Mouse (Mus musculus) natural killer cell, adult 2 months (primary cell): ENCODE measurements at regions not wholly inside any gene's neighbourhood (a gene's known extent, or its start where the extent isn't known, plus 50 kb on each side); places are given as distances from the start of the nearest gene placed in this dataset.
A peak's percentile ranks its signal among the peaks of the same experiment; 100 is the strongest.

ENCODE experiments used
- DNase-seq, 2 experiments: peaks; one replicate each; pipeline ENCODE4 v3.0.0; 2022; ENCODE audit warnings: low spot score in 2 of 2

GRCm38 (mm10) chr1:88623040-88623439 is 79.0 kb downstream of the Arl4c start:
- DNase-seq: no peak

DNA sequence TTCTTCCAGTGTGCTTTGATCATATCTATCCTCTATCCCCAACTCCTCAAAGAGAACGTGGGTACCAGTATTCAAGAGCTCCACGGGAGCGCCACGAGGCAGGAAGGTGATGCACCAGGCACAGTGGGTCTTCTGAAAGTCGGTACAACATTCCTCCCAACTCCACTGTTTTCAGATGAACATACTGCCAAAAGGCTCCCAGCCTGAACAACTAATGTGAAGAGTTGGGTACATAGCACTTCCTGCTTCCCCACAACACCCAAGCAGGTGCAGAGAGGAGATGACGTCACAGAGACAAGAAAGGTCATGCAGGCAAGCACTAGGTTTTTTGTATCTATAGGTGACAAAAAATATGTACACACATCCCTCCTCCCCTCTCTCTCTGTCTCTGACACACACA is 79.7 kb downstream of the Arl4c start:
- peak in 1 of 2 experiments; percentile 29 for DNase-seq

DNA sequence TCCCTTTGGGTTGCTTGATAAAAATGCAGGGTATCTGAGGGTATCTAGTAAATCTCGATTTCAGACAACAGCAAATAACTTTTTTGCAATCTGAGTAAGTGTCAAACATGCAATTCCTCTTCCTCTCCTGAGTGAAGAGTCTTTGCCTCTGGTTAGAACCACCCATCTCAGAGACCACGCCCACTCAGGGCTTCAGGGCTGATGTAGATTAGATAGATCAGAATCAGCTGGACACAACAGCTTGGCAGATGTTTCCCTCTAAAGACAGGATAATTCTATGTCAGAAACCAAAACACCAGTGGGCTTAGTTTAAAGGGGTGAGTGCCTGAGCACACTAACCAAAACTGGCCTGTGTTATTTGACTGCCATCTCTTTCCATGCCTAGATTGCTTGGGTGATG is 80.8 kb downstream of the Arl4c start:
- no peak for DNase-seq

DNA sequence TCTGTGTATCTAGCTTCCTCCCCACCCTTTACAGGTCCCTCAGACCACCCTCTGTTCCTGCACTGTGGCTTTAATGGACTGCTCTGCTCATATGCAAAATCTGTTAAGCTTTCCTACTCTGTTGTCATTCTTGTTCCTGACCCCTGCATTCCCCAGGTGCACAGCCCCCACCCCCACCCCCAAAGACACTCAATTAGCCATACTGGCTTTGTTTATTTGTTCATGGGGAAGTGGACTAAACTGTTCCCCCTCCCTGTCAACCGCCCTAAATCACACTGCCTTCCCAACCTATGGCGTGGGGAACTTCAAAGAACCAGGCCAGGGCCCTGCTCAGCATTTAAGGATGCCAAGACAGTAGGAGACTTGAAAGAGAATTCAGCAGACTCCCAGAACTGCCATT is 89.0 kb downstream of the Arl4c start:
- no peak for DNase-seq

DNA sequence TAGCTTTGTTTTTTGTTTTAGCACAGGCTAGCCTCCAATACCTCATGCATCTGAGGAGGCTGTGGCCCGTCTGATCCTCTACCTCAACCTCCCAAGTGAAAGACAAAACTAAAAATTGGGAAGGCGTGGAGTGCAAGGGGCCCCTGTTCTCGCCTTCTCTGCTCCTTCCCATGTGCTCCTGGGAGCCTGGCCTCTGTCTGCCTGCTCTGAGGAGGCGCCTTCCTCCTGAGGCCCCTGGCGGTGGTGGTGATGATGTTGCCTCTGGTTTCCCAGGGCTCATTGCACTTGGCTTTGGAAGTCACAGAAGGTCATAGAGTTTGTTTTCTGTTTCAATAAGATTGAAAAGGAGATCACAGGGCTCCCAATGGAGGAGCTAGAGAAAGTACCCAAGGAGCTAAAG is 90.8 kb downstream of the Arl4c start:
- DNase-seq: no peak

- DNase-seq: no peak
These were observed 91.2 kb downstream of the Arl4c start for GRCm38 (mm10) chr1:88610810-88611209.

DNA sequence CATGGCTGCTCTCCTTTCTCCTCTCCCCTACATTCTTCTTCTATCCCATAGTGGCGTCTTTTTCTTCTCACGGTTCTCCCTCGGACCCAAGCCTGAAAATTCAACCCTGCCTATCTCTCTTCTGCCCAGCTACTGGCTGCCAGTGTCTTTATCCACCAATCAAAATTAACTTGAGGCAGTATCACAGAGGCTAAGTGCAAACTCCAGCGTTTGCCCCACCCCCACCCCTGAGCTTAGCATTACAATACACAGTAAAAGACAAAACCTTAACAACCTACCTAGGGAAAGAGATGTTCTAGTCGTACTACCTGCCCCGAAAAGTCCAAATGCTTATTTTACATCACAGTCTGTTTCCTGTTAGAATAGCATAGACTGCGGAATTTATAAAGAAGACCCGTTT is 93.2 kb downstream of the Arl4c start:
- DNase-seq: no peak

DNA sequence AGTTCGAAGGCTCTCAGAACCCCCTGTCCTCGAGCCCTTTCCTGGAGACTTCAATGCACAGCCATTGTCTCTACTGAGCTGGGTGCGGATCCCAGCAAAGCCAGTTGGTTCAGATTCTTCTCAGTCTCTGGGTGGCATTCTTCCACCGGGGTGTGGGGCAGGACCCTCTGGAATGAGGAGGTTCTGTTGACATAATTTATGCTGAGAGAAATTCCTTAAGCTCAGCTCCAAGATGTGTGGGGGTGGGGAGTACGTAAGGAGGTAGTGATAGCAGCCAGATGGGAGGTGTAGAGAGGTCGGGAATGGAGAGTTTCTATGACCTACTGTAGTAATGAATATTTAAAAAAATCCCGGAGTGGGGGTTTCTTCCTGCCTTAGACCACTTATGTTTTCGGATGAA is 93.8 kb downstream of the Arl4c start:
- no peak for DNase-seq

DNA sequence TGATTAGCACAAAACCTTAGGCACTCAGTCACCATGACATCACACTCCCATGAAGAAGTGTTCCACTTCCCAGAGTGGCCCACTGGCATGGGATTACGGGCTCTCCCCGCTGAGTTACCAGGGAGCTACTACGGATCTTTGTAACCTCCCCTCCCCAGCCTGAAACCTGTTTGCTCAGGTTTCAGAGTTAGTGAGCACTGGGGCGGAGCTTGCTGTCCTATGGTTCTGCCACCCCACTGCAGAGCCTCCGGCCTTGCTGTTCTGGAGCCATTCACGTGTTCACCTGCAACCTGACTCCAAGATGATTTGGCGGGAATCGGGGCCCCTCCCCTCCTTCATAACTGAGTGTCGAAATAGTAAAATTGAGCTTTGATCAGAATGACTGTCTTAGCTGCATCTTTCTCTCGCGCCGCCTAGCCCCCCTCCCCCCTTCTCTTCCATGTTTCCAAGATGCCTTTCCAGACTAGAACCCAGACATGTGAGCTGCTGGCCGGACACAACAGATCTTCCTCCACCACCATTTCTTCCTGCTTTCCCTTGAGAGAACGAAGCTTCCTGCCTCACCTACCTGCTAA is 95.8 kb upstream of the Glrp1 start:
- DNase-seq: no peak

DNA sequence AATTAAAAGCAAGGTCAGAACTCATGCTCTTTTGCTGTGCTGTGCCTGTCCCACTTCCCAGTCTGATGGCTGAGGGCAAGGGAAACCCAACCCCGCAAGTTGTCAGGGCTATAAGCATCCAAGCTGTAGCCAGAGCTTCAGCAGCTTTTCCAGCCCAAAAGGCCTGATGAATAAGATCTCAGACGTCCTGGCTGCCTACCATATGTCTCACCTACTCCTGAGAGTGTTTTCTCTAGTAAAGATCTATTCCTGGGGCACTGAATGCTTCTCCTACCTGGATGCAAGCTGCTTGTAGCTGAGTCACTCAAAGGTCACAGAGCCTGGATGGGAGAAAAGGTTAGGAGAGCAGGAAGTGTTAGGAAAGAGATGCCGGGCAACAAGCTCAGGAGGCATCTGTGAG is 92.4 kb upstream of the Glrp1 start:
- no peak for DNase-seq

- DNase-seq: no peak
These were observed 91.9 kb upstream of the Glrp1 start for GRCm38 (mm10) chr1:88601801-88602200.

DNA sequence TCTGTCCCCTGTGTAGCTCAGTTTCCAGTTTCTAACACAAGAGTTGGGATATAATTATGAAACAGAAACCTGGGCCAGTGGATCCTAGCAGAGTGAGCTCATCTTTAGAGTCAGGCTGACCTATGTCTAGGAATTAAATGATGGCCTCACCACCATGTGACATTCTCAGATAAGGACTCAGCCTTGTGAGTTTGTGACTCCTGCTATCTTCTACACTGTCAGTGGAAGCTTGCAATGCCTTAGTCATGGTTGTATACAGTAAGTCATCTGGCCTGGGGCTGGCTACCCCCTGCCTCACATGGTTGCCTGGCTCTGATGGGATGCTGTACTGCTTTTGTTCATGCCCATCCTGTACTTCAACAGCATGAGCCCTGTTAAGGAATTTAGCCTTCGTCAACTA is 90.3 kb upstream of the Glrp1 start:
- DNase-seq: no peak

- no peak for DNase-seq
These were observed 84.8 kb upstream of the Glrp1 start for GRCm38 (mm10) chr1:88594484-88595254.

- DNase-seq: no peak
These were observed 82.2 kb upstream of the Glrp1 start for GRCm38 (mm10) chr1:88592036-88592435.

- peak; percentile 33 to 48 for DNase-seq
These were observed 81.0 kb upstream of the Glrp1 start for GRCm38 (mm10) chr1:88590802-88591380.

- DNase-seq: no peak
These were observed 78.9 kb upstream of the Glrp1 start for GRCm38 (mm10) chr1:88588747-88589146.

DNA sequence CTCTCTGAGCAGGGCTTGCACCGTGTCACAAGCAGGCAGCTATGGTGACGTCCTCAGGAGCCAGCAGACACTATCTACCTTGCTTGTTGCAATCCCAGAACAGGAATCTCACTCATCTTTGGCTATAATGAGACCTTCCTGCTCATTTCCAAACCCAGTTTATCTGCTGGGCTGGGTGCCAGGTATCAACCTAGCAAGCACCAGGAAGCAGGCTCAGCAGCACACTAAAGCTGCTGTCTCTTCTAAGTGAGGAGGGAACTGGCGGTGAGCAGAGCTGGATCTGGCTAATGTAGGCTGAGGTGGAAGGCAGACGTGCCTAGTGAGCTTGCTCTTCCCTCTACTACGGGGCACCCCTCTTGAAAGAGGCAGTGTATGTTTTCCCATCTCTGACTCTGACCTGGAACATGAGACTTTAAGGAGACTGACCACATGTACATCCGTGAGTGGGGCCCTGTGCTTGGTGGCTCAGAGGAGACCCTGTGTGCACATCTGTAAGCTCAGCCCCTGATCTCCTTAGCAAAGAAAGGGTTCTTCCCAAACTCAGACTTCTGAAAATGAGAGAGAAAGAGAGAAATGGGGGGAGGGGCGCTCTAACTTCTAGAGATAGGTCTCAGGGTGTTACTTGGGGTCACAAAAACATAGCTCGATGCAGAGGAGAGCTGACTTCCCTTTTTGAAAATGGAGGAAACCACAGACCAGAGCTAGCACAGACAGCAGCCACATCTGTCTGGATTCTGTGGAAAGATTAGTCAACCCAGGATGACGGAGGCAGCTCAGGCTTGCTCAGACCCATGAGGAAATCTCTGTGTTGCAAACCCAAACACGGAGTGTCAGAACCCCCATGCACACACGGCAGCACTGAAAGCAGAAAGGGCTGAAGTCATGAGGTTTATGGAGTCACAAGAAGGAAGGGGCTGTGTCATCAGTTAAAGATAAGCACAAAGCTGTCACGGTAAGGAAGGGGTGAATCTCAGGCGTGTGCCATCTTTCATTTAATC is 77.3 kb upstream of the Glrp1 start:
- DNase-seq: peak; percentile 69 to 81

DNA sequence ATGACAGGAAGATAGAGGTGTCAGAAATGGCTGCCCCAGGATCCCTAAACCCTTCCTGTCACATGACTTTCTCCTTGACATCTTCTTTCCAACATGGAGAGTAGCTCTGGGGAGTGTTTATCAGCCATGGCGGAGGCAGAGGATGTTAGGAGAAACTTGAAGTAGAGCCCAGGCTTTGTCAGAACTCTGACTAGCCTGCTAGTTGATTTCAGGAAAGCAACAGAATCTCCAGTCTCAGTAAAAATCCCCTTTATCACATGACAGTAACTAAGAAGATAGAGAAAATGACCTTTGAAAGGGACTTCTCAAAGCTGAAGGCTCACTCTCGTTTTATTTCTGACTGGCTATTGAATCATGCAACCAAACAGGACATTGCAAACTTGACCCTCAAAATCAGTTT is 76.3 kb upstream of the Glrp1 start:
- peak; percentile 23 to 42 for DNase-seq

DNA sequence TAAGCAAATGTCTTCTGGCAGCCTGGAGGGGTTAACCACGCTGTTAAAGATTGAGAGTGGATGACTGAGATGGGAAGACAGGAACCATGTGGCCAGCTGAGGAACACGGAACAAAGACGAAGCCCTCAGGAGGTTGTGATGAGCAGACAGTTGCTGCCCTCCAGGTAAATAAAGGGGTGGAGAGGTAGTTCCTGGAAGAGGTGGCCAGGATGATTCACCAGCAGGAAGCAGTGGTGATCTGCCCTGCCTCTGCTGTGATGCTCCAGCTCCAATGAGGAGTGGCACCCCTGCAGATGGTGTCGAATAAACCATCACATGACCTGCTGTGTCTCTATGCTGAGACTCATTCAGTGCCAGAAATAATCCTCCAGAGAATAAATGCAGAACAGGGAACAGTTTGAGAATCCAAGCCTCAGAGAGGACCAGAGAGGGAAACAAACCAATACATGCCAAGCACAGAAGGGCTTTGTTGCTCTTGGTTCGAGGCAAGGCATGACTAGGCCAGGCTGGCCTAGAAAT is 74.7 kb upstream of the Glrp1 start:
- DNase-seq: peak in 1 of 2 experiments; percentile 13

DNA sequence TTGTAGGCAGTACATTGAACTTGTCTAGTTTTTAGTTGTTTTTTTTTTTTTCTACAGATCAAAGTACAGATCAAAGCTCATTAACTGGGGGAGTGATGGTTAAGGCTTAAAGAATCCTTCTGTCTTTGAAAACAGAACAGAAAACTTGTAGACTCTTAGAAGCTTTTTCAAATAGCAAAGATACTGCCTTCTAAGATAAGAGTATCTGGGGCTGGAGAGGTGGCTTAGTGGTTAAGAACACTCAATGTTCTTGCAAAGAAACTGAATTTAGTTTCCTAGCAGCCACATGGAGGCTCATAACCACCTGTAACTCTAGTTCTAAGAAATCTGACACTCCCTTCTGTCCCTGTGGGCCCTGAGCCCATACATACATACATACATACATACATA is 68.4 kb upstream of the Glrp1 start:
- no peak for DNase-seq

- no peak for DNase-seq
These were observed 67.8 kb upstream of the Glrp1 start for GRCm38 (mm10) chr1:88577498-88578230.
